Mouse (Mus musculus) stomach, embryonic 16.5 days (tissue): Measurements from ENCODE around the gene Pigk. TPM values are rescaled to one million over a fixed set of nuclear protein-coding genes. Genes with fewer than 3 reads are reported as not detected.

Source experiments
- ATAC-seq: fragments of 200-750 bp; cut with Nextera tagmentation; 2 replicates; pipeline ENCODE4 v1.8.0; 2017; ENCODE audit warnings: moderate number of reproducible peaks, moderate TSS enrichment; ENCODE audit not compliant: insufficient read depth, low FRiP score
- H3K27ac ChIP-seq: fragments of 300-500 bp; sonication (generic); 2 replicates; pipeline ENCODE4 v1.5.1; 2014; ENCODE audit warnings: low read length
- H3K27me3 ChIP-seq: fragments of 300-500 bp; sonication (generic); 2 replicates; pipeline ENCODE4 v1.6.1; 2014; ENCODE audit warnings: low read length, control low read depth, mixed read lengths; ENCODE audit not compliant: control insufficient read depth, insufficient read depth
- H3K36me3 ChIP-seq: fragments of 300-500 bp; sonication (generic); 2 replicates; pipeline ENCODE4 v1.6.1; 2014; ENCODE audit warnings: low read length; ENCODE audit not compliant: control insufficient read depth, insufficient read depth
- H3K4me1 ChIP-seq: fragments of 300-500 bp; sonication (generic); 2 replicates; pipeline ENCODE4 v1.6.1; 2014; ENCODE audit warnings: low read length, control low read depth, mixed read lengths; ENCODE audit not compliant: control insufficient read depth, insufficient read depth
- H3K4me2 ChIP-seq: fragments of 300-500 bp; sonication (generic); 2 replicates; pipeline ENCODE4 v1.6.1; 2014; ENCODE audit warnings: low read depth, low read length, mixed read lengths
- H3K4me3 ChIP-seq: fragments of 300-500 bp; sonication (generic); replicated peaks from 2 replicates; pipeline ENCODE4 v1.5.1; 2014; ENCODE audit warnings: mild to moderate bottlenecking, low read length
- H3K9ac ChIP-seq: fragments of 300-500 bp; sonication (generic); 2 replicates; pipeline ENCODE4 v1.6.1; 2014; ENCODE audit warnings: low read length
- H3K9me3 ChIP-seq: fragments of 300-500 bp; sonication (generic); replicated peaks from 2 replicates; pipeline ENCODE4 v1.6.1; 2016; ENCODE audit warnings: low read length, control low read depth; ENCODE audit not compliant: control insufficient read depth
- WGBS: fragments of 180-500 bp; shearing (Covaris S2); extraction: QIAGEN DNeasy Blood & Tissue Kit; methylation state at CpG from one replicate; pipeline ENCODE4 v1.1.7; 2014; 5-methylcytosine and 5-hydroxymethylcytosine counted together
- polyA plus RNA-seq: library from polyadenylated mRNA; unstranded; fragments of >200 nt; fragmentation: Nextera tagmentation; extraction: Ambion mirVana; gene quantifications from 2 replicates; pipeline ENCODE4 v1.2.1, GENCODE M21; 2015

Gene Pigk
- polyA plus RNA-seq, 1 experiment from 2014 or later = 39.0 TPM

DNA sequence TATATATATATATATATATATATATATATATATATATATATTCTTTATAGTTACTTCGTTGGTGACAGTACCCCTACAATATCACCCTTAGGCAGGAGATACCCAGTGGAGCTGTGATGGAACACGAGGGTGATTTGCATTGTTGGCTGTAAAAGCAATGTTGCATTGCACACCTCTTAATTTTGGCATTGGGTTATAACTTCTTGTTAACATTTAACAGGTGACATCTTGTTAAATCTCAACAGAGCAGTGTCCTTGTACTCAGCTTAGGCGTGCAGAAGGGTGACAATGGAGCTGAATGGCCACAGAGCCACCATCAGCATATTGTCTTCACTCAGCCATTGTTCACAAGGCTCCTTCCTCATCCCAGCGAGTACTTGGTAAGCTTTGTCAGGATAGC is 82.3 kb downstream of the Pigk start:
- Histone ChIP-seq H3K27me3 (no peaks in the 10 kb centered on the region), H3K4me2 (no peak overlapping the region), H3K36me3 (no peaks in the 10 kb centered on the region), H3K4me3 (no peak overlapping the region), H3K9me3 (no peaks in the 10 kb centered on the region), H3K9ac (no peak overlapping the region), H3K4me1 (no peaks in the 10 kb centered on the region), H3K27ac (no peak overlapping the region)
- no peak for ATAC-seq
- 78% methylated on average over 4 of the region's 4 CpGs for WGBS

- Histone ChIP-seq H3K4me3 (no peak overlapping the region), H3K4me2 (no peak overlapping the region), H3K4me1 (no peaks in the 10 kb centered on the region), H3K27ac (no peak overlapping the region), H3K36me3 (no peaks in the 10 kb centered on the region), H3K9ac (no peak overlapping the region), H3K27me3 (no peaks in the 10 kb centered on the region), H3K9me3 (no peaks in the 10 kb centered on the region)
- no peak for ATAC-seq
- 23% methylated on average over 2 of the region's 2 CpGs for WGBS
Observed at GRCm38 (mm10) chr3:152797354-152797753, 83.5 kb downstream of the Pigk start.

GRCm38 (mm10) chr3:152799738-152800431 is 86.0 kb downstream of the Pigk start:
- Histone ChIP-seq H3K27me3 (no peaks in the 10 kb centered on the region), H3K4me1 (no peaks in the 10 kb centered on the region), H3K27ac (no peak overlapping the region), H3K4me3 (no peak overlapping the region), H3K9me3 (no peaks in the 10 kb centered on the region), H3K36me3 (no peaks in the 10 kb centered on the region), H3K9ac (no peak overlapping the region), H3K4me2 (no peak overlapping the region)
- no peak for ATAC-seq
- WGBS = 79% methylated on average over 9 of the region's 9 CpGs

DNA sequence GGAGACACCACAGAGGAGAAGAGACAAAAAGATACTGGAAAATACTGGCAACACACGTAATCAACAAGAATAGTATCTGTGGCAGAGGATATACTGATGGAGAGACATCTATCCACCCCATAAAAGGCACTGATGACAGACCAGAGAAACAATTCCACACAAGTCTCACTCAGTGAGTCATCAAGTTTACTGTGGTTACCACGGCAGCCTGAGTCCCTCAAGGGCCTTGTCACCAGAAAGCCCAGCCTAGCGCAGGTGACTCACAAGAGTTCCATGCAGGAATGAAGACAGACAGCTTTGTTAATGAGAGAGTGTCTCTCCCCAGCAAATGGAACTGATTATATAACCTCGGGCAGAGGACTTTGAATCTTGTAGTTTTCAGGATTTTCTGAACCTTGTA is 100.0 kb downstream of the Pigk start:
- Histone ChIP-seq H3K36me3 (no peaks in the 10 kb centered on the region), H3K27ac (no peak overlapping the region), H3K4me3 (no peak overlapping the region), H3K4me1 (no peaks in the 10 kb centered on the region), H3K4me2 (no peak overlapping the region), H3K27me3 (no peaks in the 10 kb centered on the region), H3K9me3 (no peaks in the 10 kb centered on the region), H3K9ac (no peak overlapping the region)
- WGBS = 65% methylated on average over 4 of the region's 4 CpGs
- ATAC-seq = no peak

GRCm38 (mm10) chr3:152815110-152815509 is 101.2 kb downstream of the Pigk start:
- H3K4me2 ChIP-seq = no peak overlapping the region
- H3K9ac ChIP-seq = no peak overlapping the region
- no peaks in the 10 kb centered on the region for H3K4me1 ChIP-seq
- WGBS = 87% methylated on average over 5 of the region's 5 CpGs
- no peak for ATAC-seq
- H3K27me3 ChIP-seq = no peaks in the 10 kb centered on the region
- H3K9me3 ChIP-seq = no peaks in the 10 kb centered on the region
- H3K36me3 ChIP-seq = no peaks in the 10 kb centered on the region
- H3K27ac ChIP-seq = no peak overlapping the region
- no peak overlapping the region for H3K4me3 ChIP-seq

DNA sequence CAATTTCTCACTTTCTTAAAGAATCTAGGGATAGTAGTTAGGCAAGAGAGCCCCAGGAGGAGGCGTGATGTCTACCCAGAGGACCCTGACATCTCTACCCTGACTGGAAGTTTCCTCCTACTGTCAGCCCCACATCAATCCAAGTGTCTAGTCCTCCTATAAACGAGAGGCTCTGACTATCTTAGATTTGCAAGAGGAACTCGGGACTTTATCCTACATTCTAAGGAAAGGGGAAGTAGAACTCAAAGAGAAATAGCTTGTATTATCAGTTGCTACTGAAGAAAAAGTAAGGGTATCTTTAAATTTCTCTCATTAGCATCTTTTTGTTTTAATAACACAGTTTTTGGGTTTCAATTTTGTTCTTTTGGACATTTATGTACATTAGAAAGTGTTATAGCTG is 106.5 kb downstream of the Pigk start:
- H3K27ac ChIP-seq = no peak overlapping the region
- no peaks in the 10 kb centered on the region for H3K9me3 ChIP-seq
- H3K36me3 ChIP-seq = no peaks in the 10 kb centered on the region
- no peak overlapping the region for H3K9ac ChIP-seq
- 71% methylated on average over 3 of the region's 3 CpGs for WGBS
- no peak overlapping the region for H3K4me3 ChIP-seq
- H3K4me1 ChIP-seq = no peaks in the 10 kb centered on the region
- ATAC-seq = no peak
- H3K27me3 ChIP-seq = no peaks in the 10 kb centered on the region
- H3K4me2 ChIP-seq = no peak overlapping the region

- Histone ChIP-seq H3K27ac (no peak overlapping the region), H3K4me2 (no peak overlapping the region), H3K9ac (no peak overlapping the region), H3K4me3 (no peak overlapping the region), H3K9me3 (no peaks in the 10 kb centered on the region), H3K27me3 (no peaks in the 10 kb centered on the region), H3K4me1 (no peaks in the 10 kb centered on the region), H3K36me3 (no peaks in the 10 kb centered on the region)
- WGBS = 47% methylated on average over 14 of the region's 14 CpGs
- ATAC-seq = peak; percentile 44; the same call in 1 of the 2 replicates
Observed at GRCm38 (mm10) chr3:152821202-152821601, 107.3 kb downstream of the Pigk start.

GRCm38 (mm10) chr3:152831377-152831776 is 117.5 kb downstream of the Pigk start:
- H3K4me3 ChIP-seq = no peak overlapping the region
- H3K27me3 ChIP-seq = no peaks in the 10 kb centered on the region
- H3K9ac ChIP-seq = no peak overlapping the region
- no peak for ATAC-seq
- no peak overlapping the region for H3K27ac ChIP-seq
- H3K36me3 ChIP-seq = no peaks in the 10 kb centered on the region
- no peaks in the 10 kb centered on the region for H3K4me1 ChIP-seq
- H3K4me2 ChIP-seq = no peak overlapping the region
- WGBS = 66% methylated on average over 3 of the region's 3 CpGs
- no peaks in the 10 kb centered on the region for H3K9me3 ChIP-seq

- WGBS = 87% methylated on average over 9 of the region's 9 CpGs
- no peaks in the 10 kb centered on the region for H3K4me1 ChIP-seq
Observed at GRCm38 (mm10) chr3:152831974-152832373, 118.1 kb downstream of the Pigk start.

More at GRCm38 (mm10) chr3:152831974-152832373, 118.1 kb downstream of the Pigk start:
- H3K36me3 ChIP-seq = no peaks in the 10 kb centered on the region
- no peak overlapping the region for H3K27ac ChIP-seq
- no peaks in the 10 kb centered on the region for H3K9me3 ChIP-seq
- H3K4me2 ChIP-seq = no peak overlapping the region
- no peak overlapping the region for H3K4me3 ChIP-seq
- ATAC-seq = no peak
- no peak overlapping the region for H3K9ac ChIP-seq
- no peaks in the 10 kb centered on the region for H3K27me3 ChIP-seq
